Mouse (Mus musculus): ENCODE measurements around the gene Crispld2. TPM values are rescaled to one million over a fixed set of nuclear protein-coding genes. Genes with fewer than 3 reads are reported as not detected.

The Crispld2 gene
- polyA plus RNA-seq, 1 experiment from 2014 or later: 9.7 TPM

DNA sequence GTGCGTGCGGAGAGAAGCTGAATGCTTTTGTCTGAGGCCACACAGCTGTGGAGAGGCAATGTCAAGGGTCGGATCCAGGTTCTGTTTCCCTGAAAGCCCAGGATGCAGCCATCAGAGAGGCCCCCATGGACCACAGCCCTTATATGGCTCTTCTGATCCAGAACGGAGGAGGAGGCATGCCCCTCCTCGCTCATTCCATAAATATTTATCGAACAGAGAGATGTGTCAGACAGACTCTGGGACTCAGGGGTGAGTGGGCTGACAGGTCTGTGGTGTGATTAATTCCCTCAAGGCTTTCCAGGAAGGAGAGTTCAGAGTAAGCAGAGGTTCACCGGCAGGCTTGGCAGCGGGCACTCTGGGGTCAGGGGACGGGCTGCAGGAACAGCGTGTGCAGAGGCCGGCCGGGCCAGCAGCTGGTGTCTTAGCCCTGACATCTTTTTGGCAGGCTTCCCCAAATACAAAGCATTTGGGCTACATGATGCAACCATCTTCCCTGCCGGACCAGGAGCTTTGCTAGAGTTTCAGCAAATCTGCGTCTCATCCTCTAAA lies 12.0 kb downstream of the Crispld2 start:
- no peak overlapping the region for H3K4me3 ChIP-seq
- WGBS: 41% methylated on average over 14 of the region's 14 CpGs
- H3K4me1 ChIP-seq: peaks cover 53% of the 10 kb centered on the region
- DNase-seq (ENCODE audit: low spot score): peak; percentile 80
- no peaks in the 10 kb centered on the region for H3K36me3 ChIP-seq
- peak overlapping the region; percentile 50 for H3K27ac ChIP-seq
- H3K9me3 ChIP-seq: no peaks in the 10 kb centered on the region
- peaks cover 10% of the 10 kb centered on the region for H3K27me3 ChIP-seq (ENCODE audit: insufficient read depth, poor library complexity, severe bottlenecking)

DNA sequence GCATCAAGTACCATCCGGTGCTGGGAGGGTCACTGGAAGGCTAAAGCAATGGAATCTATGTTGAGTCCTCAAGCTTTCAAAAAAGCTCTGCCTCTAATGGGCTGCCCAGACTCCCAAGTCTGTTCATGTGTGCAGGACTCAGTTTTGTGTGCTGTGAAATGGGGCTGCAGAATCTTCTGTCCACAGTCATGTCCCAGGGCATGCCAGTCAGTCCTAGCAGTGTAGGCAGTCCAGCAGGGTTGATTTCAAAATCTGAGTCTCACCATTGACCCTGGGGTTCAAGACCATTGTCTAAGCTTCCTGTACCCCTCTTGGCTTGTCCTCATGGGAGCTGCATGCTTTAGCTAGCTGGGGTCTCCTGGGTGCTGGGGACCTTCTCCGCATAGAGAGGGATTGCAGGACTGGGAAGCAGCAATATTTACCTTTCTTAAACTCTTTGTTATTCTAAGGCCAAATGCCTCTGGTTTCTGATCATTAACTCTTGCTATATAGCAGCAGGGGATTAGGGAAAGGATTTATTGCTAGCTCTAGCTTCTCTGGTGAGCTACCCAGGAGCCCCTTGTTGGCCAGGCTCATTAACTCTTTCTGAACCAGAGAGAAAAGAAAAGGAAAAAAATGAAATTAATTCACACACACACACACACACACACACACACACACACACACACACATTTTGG lies 12.6 kb downstream of the Crispld2 start:
- Histone ChIP-seq H3K27ac (peak overlapping the region; percentile 50; the same call in 1 of the 2 replicates), H3K4me3 (no peak overlapping the region), H3K27me3 (ENCODE audit: insufficient read depth, poor library complexity, severe bottlenecking) (peaks cover 15% of the 10 kb centered on the region), H3K9me3 (no peaks in the 10 kb centered on the region), H3K36me3 (no peaks in the 10 kb centered on the region), H3K4me1 (peaks cover 53% of the 10 kb centered on the region)
- WGBS: 65% methylated on average over 2 of the region's 2 CpGs
- DNase-seq (ENCODE audit: low spot score): no peak

DNA sequence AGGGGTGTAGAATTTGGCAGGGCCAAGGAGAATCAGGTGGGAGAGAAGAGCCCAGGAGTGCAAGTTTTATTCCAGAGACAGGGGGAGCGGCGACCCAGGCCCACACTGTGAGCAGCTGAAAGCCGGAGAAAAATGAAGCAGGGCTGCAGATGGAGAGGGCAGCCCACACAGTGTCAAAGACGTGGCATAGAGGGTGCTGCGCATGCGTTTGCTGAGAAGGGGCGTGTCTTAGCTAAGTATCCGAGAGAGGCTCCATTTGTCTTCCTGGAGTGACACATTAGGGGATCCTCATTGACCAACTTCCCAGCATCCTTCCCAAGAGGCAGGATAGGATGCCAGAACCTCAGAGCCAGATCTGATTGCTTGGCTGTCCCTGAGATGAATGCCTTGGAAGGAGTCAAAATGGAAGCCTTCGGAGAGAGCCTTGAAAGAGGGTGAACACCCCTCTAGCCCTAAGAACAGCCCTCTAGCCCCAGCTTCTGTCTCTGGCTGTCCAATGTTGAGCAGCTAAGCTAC lies 14.5 kb downstream of the Crispld2 start:
- Histone ChIP-seq H3K27me3 (ENCODE audit: insufficient read depth, poor library complexity, severe bottlenecking) (peaks cover 29% of the 10 kb centered on the region), H3K36me3 (no peaks in the 10 kb centered on the region), H3K27ac (no peak overlapping the region), H3K9me3 (no peaks in the 10 kb centered on the region), H3K4me1 (peaks cover 40% of the 10 kb centered on the region), H3K4me3 (no peak overlapping the region)
- WGBS: 40% methylated on average over 9 of the region's 9 CpGs
- DNase-seq (ENCODE audit: low spot score): no peak

DNA sequence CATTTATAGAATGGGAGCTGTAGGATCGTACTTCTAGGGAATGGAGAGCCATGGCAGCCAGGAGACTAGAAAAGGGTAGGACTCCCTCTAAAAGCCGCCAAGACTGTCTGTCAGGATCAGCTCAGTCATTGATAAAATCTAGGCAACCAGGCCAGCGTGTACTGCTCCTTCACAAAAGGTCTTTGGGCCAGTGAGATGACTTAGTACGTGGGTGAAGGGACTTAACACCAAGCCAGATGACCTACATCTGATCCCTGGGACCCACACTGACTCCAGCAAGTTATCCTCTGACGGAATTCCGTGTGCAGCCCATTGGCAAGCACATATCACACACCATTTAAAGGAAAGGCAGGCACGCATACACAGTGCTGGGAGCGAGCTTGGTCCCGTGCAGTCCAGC lies 14.9 kb downstream of the Crispld2 start:
- no peaks in the 10 kb centered on the region for H3K9me3 ChIP-seq
- no peaks in the 10 kb centered on the region for H3K36me3 ChIP-seq
- H3K4me3 ChIP-seq: no peak overlapping the region
- 77% methylated on average over 9 of the region's 9 CpGs for WGBS
- peaks cover 43% of the 10 kb centered on the region for H3K4me1 ChIP-seq
- no peak overlapping the region for H3K27ac ChIP-seq
- peaks cover 34% of the 10 kb centered on the region for H3K27me3 ChIP-seq (ENCODE audit: insufficient read depth, poor library complexity, severe bottlenecking)
- DNase-seq (ENCODE audit: low spot score): no peak

DNA sequence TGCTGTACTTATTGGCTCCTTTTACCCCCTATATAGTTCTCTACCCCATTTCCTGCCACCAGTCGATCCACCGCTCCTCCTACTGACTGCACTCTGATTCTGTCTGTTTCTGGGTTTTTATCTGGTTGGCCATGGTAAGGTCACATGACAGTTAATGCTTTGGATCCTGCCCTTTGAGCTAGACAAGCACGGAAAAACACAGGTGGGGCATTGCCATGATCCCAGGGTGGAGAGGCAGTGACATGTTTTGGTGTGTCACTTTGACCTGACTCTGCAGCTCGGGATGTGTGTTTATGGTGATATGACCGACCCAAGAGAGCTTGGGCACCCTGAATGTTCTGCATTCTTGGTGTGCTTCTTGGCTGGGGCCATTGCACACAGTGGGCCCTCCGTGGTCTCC lies 17.0 kb downstream of the Crispld2 start:
- 72% methylated on average over 6 of the region's 6 CpGs for WGBS
- peaks cover 42% of the 10 kb centered on the region for H3K4me1 ChIP-seq
- DNase-seq (ENCODE audit: low spot score): no peak

DNA sequence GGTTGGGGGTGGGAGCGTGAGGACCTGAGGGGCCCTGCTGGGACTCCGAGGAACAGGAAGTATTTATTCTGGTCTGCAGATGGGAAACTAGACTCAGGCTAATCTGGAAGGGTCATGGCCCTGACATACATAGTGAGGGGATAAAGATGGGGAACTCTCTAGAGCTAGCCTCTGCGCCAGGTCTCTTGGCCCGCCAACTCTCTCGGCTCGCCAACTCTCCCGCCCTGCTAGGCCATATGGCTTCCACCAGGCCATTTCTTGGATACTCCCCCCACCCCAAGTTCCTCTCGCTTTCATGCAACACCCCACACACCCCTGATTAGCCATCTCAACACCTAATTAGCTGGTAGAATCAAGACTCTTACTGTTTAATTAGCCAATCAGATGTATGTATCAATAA lies 20.3 kb downstream of the Crispld2 start:
- no peak overlapping the region for H3K27ac ChIP-seq
- H3K36me3 ChIP-seq: no peaks in the 10 kb centered on the region
- peaks cover 54% of the 10 kb centered on the region for H3K27me3 ChIP-seq (ENCODE audit: insufficient read depth, poor library complexity, severe bottlenecking)
- 76% methylated on average over 8 of the region's 8 CpGs for WGBS
- no peak for DNase-seq (ENCODE audit: low spot score)
- H3K4me1 ChIP-seq: peaks cover 24% of the 10 kb centered on the region
- H3K9me3 ChIP-seq: no peaks in the 10 kb centered on the region
- H3K4me3 ChIP-seq: no peak overlapping the region

More for the DNA sequence above, 17.0 kb downstream of the Crispld2 start:
- Histone ChIP-seq H3K36me3 (no peaks in the 10 kb centered on the region), H3K27ac (no peak overlapping the region), H3K9me3 (no peaks in the 10 kb centered on the region), H3K27me3 (ENCODE audit: insufficient read depth, poor library complexity, severe bottlenecking) (peaks cover 53% of the 10 kb centered on the region), H3K4me3 (no peak overlapping the region)

DNA sequence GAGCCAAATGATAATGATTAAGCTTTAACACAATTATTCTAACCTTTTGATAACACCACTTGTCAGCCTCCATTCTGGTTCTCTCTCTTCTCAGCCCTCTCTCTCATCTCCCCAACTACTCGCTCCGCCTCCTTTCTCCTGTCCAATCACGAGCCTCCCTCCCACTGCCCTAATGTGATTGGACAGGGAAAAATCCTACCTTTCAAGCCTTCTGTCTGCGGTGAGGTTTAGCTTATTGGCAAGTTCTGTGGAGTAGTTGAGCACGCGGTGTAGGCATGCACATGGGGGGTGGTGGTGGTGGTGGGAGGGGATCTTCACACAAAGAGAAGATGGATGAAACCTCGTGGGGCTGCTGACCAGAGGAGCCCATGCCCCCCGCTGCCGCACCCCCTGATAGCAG lies 20.7 kb downstream of the Crispld2 start:
- Histone ChIP-seq H3K27me3 (ENCODE audit: insufficient read depth, poor library complexity, severe bottlenecking) (peaks cover 54% of the 10 kb centered on the region), H3K27ac (no peak overlapping the region; the same call in 1 of the 2 replicates), H3K36me3 (no peaks in the 10 kb centered on the region), H3K4me1 (peaks cover 24% of the 10 kb centered on the region), H3K4me3 (0 out of 2 replicates have a peak overlapping the region, but pooled peaks have one; percentile 12), H3K9me3 (no peaks in the 10 kb centered on the region)
- WGBS: 30% methylated on average over 9 of the region's 9 CpGs
- no peak for DNase-seq (ENCODE audit: low spot score)

DNA sequence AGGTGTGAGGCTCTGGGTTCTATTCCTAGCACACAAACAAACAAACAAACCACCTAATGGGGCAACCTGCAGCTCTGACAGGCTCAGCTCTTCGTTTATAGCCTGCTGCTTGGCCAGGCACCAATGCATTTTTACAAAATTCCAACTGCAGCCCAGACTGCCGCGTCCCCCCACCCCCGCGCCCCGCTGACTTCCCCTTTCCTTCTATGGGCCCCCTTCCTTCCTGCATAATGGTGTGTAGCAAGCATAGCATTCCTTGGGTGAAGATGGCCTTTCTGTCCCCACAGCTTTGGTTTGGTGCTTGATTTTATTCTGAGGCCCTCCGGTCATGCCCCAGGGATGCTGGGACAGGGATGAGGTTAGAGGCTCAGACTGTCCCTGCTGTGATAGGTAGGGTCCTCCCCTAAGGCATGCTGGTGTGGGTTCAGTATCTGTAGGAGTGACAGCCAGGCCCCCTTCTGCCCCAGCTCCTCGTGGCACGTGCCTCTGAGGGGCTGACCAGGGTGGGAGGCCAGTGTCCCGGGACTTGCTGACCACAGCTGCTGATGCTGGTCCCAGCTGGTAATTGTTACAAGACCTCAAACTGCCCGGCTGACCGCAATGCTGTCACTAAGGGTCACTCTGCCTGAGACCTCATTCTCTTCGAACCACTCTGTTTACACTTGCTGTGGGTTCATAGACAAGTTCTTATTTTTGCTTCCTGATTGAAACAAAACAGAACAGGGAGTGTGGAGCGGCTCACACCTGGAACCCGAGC lies 22.2 kb downstream of the Crispld2 start:
- peak overlapping the region; percentile 19; the same call in 1 of the 2 replicates for H3K27ac ChIP-seq
- WGBS: 62% methylated on average over 15 of the region's 15 CpGs
- no peaks in the 10 kb centered on the region for H3K9me3 ChIP-seq
- H3K4me1 ChIP-seq: peaks cover 24% of the 10 kb centered on the region
- H3K36me3 ChIP-seq: no peaks in the 10 kb centered on the region
- DNase-seq (ENCODE audit: low spot score): no peak
- no peak overlapping the region for H3K4me3 ChIP-seq
- H3K27me3 ChIP-seq (ENCODE audit: insufficient read depth, poor library complexity, severe bottlenecking): peaks cover 58% of the 10 kb centered on the region

DNA sequence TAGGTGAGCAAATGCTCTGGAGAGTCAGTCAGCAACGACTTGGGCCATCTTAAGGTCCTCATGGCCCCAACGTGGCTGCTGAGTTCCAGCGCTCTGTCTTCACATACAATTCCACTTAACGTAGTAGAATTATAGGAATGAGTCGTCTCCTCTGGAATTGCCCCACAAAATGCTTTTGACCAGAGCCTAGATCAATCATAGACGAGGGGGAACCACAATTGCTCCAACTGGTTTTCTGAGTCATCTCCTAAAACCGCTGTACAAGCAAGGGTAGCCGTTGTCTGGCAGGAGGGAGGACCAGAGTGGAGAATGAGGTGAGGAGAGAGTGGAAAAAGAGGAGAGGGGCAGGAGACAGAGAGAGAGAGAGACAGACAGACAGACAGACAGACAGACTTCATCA lies 23.7 kb downstream of the Crispld2 start:
- H3K36me3 ChIP-seq: no peaks in the 10 kb centered on the region
- 87% methylated on average over 8 of the region's 8 CpGs for WGBS
- no peak overlapping the region for H3K4me3 ChIP-seq
- peaks cover 60% of the 10 kb centered on the region for H3K27me3 ChIP-seq (ENCODE audit: insufficient read depth, poor library complexity, severe bottlenecking)
- no peak for DNase-seq (ENCODE audit: low spot score)
- peaks cover 24% of the 10 kb centered on the region for H3K4me1 ChIP-seq
- no peak overlapping the region for H3K27ac ChIP-seq
- no peaks in the 10 kb centered on the region for H3K9me3 ChIP-seq

DNA sequence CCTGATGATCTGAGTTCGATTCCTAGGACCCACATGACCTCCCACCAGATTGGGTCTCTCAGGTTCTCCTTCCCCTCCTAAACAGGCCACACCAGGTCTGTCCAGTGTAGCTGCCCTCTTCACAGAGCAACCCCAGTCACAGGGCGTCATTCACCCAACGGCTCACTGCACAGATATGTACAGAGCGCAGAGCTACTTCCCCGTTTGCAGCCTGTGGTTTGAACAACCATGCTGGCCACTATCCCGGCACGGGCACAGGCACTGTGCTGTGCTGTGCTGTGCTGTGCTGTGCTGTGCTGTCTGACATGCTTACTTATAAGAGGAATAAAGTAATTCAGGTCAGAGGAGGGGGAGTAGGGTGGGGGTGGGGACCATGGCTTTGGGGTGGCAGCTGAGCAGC lies 24.2 kb downstream of the Crispld2 start:
- 74% methylated on average over 7 of the region's 7 CpGs for WGBS

DNA sequence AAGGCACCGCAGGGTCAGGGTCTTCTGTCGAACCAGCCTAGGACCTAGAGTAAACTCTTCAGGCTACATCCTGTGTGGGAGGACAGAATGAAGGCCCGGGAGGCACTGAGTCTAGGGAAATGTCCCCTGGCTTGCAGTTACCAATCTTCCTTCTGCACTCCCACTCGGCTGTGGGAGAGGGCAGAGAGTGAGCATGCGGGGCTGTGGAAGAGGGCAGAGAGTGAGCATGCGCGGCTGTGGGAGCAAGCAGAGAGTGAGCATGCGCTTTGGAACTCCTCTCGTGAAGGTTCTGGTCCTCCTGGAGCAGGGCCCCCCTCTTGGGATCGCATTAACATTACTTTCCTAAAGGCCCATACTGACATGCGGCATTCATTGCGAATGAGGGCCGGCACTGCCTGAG lies 25.1 kb downstream of the Crispld2 start:
- DNase-seq (ENCODE audit: low spot score): no peak
- H3K36me3 ChIP-seq: no peaks in the 10 kb centered on the region
- H3K9me3 ChIP-seq: no peaks in the 10 kb centered on the region
- H3K4me1 ChIP-seq: peaks cover 18% of the 10 kb centered on the region
- peaks cover 58% of the 10 kb centered on the region for H3K27me3 ChIP-seq (ENCODE audit: insufficient read depth, poor library complexity, severe bottlenecking)
- H3K4me3 ChIP-seq: no peak overlapping the region
- WGBS: 87% methylated on average over 13 of the region's 13 CpGs
- H3K27ac ChIP-seq: no peak overlapping the region

More for the DNA sequence above, 24.2 kb downstream of the Crispld2 start:
- DNase-seq (ENCODE audit: low spot score): no peak
- Histone ChIP-seq H3K4me3 (no peak overlapping the region), H3K27me3 (ENCODE audit: insufficient read depth, poor library complexity, severe bottlenecking) (peaks cover 61% of the 10 kb centered on the region), H3K4me1 (peaks cover 24% of the 10 kb centered on the region), H3K9me3 (no peaks in the 10 kb centered on the region), H3K27ac (no peak overlapping the region), H3K36me3 (no peaks in the 10 kb centered on the region)

DNA sequence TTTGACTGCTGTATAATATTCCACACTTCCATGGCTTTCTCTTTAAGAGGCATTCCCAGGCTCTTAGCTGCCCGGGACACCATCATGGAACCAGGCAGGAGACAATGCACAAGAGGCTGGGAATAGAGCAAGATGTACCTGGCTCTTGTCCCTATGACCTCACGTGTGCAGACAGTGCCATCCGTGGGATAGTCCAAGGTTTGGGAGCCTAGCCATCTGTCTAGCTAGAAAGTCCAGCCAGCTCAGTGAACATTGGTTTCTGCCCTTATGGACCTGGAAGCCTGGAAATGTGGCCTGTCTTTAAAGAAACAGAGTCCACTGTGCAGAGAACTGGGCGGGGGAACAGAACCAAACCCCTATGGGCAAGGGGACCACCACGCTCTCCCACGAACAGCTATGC lies 25.5 kb downstream of the Crispld2 start:
- no peak for DNase-seq (ENCODE audit: low spot score)
- Histone ChIP-seq H3K4me1 (peaks cover 18% of the 10 kb centered on the region), H3K4me3 (no peak overlapping the region), H3K27ac (no peak overlapping the region), H3K36me3 (no peaks in the 10 kb centered on the region), H3K27me3 (ENCODE audit: insufficient read depth, poor library complexity, severe bottlenecking) (peaks cover 59% of the 10 kb centered on the region), H3K9me3 (no peaks in the 10 kb centered on the region)
- WGBS: 89% methylated on average over 6 of the region's 6 CpGs

DNA sequence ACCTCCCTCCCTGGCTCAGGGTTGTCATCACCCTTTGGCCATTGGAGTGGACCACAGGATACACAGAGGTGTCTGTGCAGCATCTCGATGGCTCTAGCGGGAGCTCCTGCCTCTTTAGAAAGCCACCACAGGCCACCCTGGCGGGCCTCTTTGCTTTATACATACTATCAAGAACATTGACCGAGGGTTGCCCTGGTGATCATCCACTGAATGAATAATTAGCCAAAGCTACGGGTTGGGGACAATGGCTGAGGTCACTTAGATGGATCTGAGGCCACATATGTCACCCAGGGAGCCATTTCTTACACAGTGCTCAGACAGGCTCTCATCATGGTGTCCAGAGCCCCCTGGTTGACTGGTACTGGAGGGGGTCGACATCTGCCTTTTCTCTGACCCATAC lies 26.1 kb downstream of the Crispld2 start:
- H3K9me3 ChIP-seq: no peaks in the 10 kb centered on the region
- H3K4me3 ChIP-seq: no peak overlapping the region
- peaks cover 60% of the 10 kb centered on the region for H3K27me3 ChIP-seq (ENCODE audit: insufficient read depth, poor library complexity, severe bottlenecking)
- H3K36me3 ChIP-seq: no peaks in the 10 kb centered on the region
- WGBS: 77% methylated on average over 6 of the region's 6 CpGs
- peaks cover 12% of the 10 kb centered on the region for H3K4me1 ChIP-seq
- DNase-seq (ENCODE audit: low spot score): no peak
- H3K27ac ChIP-seq: no peak overlapping the region
